Mouse (Mus musculus) lung, adult 2 months (tissue): Measurements from ENCODE around the gene Tprgl. TPM values are rescaled to one million over a fixed set of nuclear protein-coding genes. Genes with fewer than 3 reads are reported as not detected.

ENCODE experiments used
- DNase-seq: peaks from one replicate; pipeline ENCODE4 v3.0.0; 2022
- H3K4me1 ChIP-seq: fragments of 200-500 bp; 2 replicates; pipeline ENCODE4 v1.6.1; 2011; ENCODE audit warnings: low read length; ENCODE audit not compliant: control insufficient read depth, insufficient read depth
- H3K4me3 ChIP-seq: fragments of 200-500 bp; replicated peaks from 2 replicates; pipeline ENCODE3; 2011; ENCODE audit warnings: low read depth, mild to moderate bottlenecking, control low read depth, low read length; ENCODE audit errors: extremely low read depth
- CTCF ChIP-seq: fragments of 200-500 bp; IDR thresholded peaks from 2 replicates; pipeline ENCODE4 v1.5.1; 2011; ENCODE audit warnings: mild to moderate bottlenecking, low read length, control low read depth; ENCODE audit not compliant: insufficient read depth
- POLR2A ChIP-seq: fragments of 200-500 bp; IDR thresholded peaks from 2 replicates; pipeline ENCODE4 v1.6.1; 2011; ENCODE audit warnings: low read depth, mild to moderate bottlenecking, control low read depth, low read length, borderline replicate concordance; ENCODE audit errors: extremely low read depth
- WGBS: fragments of 180-500 bp; shearing (Covaris S2); methylation state at CpG from one replicate; pipeline ENCODE4 v1.1.7; 2018; 5-methylcytosine and 5-hydroxymethylcytosine counted together
- polyA plus RNA-seq: library from polyadenylated mRNA; depleted of rRNA; stranded (reverse); fragments of >200 nt; gene quantifications from 2 replicates; pipeline ENCODE4 v1.2.3, GENCODE M21; 2012; rRNA removed

Gene Tprgl
- polyA plus RNA-seq, 1 experiment, result 223 TPM

- Histone ChIP-seq H3K4me1 (no peaks in the 10 kb centered on the region), H3K4me3 (no peak overlapping the region)
- no peak for TF ChIP-seq CTCF
- no peak for TF ChIP-seq POLR2A
- WGBS, result 78% methylated on average over 3 of the region's 3 CpGs
- DNase-seq, result no peak
Observed at GRCm38 (mm10) chr4:154127273-154127672, 33.2 kb downstream of the Tprgl start.

- no peak for DNase-seq
- Histone ChIP-seq H3K4me1 (no peaks in the 10 kb centered on the region), H3K4me3 (no peak overlapping the region)
- WGBS, result 61% methylated on average over 5 of the region's 5 CpGs
- TF ChIP-seq CTCF, result no peak
- TF ChIP-seq POLR2A, result no peak
Observed at GRCm38 (mm10) chr4:154125202-154125601, 35.3 kb downstream of the Tprgl start.

- TF ChIP-seq POLR2A (no peak), CTCF (no peak)
- Histone ChIP-seq H3K4me3 (no peak overlapping the region), H3K4me1 (no peaks in the 10 kb centered on the region)
- no peak for DNase-seq
- 51% methylated on average over 6 of the region's 6 CpGs for WGBS
Observed at GRCm38 (mm10) chr4:154123553-154123952, 36.9 kb downstream of the Tprgl start.

DNA sequence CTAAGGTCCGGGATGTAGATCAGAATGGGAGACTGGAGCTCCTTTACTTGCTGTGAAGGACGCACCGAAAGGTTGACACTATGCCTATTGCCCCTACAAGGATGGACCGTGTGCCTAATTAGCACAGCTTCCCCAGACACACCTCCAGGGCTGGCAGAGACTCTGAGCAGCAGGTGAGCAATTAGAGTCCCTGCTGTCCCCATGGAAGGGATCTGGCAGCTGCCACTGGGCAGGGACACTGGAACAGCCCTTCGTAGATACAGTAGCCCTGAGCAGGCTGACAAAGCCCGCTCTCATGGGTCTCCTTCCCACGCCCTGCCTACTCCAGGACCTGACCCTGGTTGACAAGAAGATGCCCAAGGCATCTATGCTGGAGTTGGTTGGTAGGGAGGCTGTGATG is 38.1 kb downstream of the Tprgl start:
- Histone ChIP-seq H3K4me1 (no peaks in the 10 kb centered on the region), H3K4me3 (no peak overlapping the region)
- DNase-seq, result no peak
- WGBS, result 74% methylated on average over 7 of the region's 7 CpGs
- no peak for TF ChIP-seq CTCF
- TF ChIP-seq POLR2A, result no peak

DNA sequence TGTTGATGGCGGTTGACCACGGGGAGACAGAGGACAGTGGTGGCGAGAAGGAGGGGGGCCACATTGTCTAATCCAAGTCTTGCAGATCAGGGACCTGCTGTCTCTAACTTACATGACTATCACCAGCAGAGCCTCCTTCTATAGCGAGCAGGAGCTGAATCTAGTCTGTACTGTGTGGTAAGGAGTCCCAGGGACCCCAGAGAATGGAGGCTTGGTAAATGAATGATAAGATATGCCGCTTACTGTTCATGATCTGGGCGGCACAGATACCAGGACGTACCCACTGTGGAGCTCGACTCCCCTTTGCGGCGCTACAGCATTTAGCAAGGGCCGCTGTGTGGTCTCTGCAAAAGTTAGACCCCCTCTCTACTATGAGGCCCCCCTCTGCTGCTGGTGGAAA is 38.7 kb downstream of the Tprgl start:
- no peak for DNase-seq
- Histone ChIP-seq H3K4me1 (no peaks in the 10 kb centered on the region), H3K4me3 (no peak overlapping the region)
- WGBS, result 78% methylated on average over 11 of the region's 11 CpGs
- TF ChIP-seq POLR2A, result no peak
- no peak for TF ChIP-seq CTCF

GRCm38 (mm10) chr4:154119208-154119607 is 41.3 kb downstream of the Tprgl start:
- TF ChIP-seq POLR2A, result no peak
- TF ChIP-seq CTCF, result no peak
- WGBS, result 66% methylated on average over 9 of the region's 9 CpGs
- no peak for DNase-seq
- Histone ChIP-seq H3K4me1 (no peaks in the 10 kb centered on the region), H3K4me3 (no peak overlapping the region)

GRCm38 (mm10) chr4:154118782-154119181 is 41.7 kb downstream of the Tprgl start:
- Histone ChIP-seq H3K4me3 (no peak overlapping the region), H3K4me1 (no peaks in the 10 kb centered on the region)
- TF ChIP-seq CTCF, result no peak
- TF ChIP-seq POLR2A, result no peak
- 51% methylated on average over 9 of the region's 9 CpGs for WGBS
- peak; percentile 17 for DNase-seq

DNA sequence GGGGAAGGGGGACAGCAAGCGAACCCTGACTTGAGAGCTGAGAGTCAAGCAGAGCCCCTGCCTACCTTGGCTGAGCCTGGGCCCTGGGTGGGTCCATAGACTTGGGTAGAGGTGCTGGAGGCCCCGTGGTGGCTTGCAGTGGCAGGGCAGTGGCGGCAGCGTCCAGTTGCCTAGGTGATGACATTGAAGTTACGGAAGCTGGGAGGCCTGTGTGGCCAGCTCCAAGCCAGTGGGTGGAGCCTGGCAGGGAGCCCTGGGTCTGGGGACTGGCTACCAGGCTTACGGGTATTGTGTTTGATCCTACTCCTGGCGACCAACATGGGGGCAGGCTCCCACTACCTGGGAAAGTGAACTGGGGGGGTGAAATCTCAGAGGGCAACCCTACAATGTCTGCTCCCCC is 44.0 kb downstream of the Tprgl start:
- DNase-seq, result no peak
- Histone ChIP-seq H3K4me1 (no peaks in the 10 kb centered on the region), H3K4me3 (no peak overlapping the region)
- TF ChIP-seq CTCF (no peak), POLR2A (no peak)
- WGBS, result 46% methylated on average over 7 of the region's 7 CpGs

DNA sequence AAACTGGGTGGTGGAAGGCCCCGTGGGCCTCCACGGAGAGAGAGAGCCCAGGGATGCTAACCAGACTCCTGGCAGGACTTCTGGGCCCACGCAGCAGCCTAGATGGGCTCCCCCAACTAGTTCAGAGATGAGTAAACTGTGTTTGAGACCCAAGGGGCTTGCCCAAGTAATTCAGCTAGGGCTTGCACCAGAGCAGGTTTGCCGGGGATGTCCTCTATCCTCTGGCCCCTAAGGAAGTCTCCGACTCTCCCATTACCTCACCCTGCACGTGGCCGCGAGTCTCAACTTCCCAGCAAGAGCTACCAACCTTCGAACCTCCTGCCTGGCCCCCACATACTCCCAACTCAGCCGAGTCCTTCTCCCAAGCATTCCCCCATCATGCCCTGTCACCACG is 50.6 kb downstream of the Tprgl start:
- 69% methylated on average over 11 of the region's 11 CpGs for WGBS
- DNase-seq, result no peak
- no peaks in the 10 kb centered on the region for H3K4me1 ChIP-seq
- no peak for TF ChIP-seq POLR2A
- no peak for TF ChIP-seq CTCF
- no peak overlapping the region for H3K4me3 ChIP-seq

GRCm38 (mm10) chr4:154109216-154109849 is 51.1 kb downstream of the Tprgl start:
- H3K4me3 ChIP-seq, result no peak overlapping the region
- H3K4me1 ChIP-seq, result no peaks in the 10 kb centered on the region
- 39% methylated on average over 18 of the region's 18 CpGs for WGBS
- TF ChIP-seq POLR2A, result no peak
- no peak for TF ChIP-seq CTCF
- no peak for DNase-seq

Other genes starting within 250 kb of the Tprgl start
- 25.2 and 29.3 TPM in 2 replicates for gene A430005L14Rik, start 203.4 kb downstream of the Tprgl start, polyA plus RNA-seq
- gene Dffb, start 185.5 kb downstream of the Tprgl start, polyA plus RNA-seq, result 11.8 and 14.3 TPM in 2 replicates
- gene Cep104, start 185.5 kb downstream of the Tprgl start, polyA plus RNA-seq, result 19.1 and 20.8 TPM in 2 replicates
- 55.5 and 57.4 TPM in 2 replicates for gene Lrrc47, start 148.9 kb downstream of the Tprgl start, polyA plus RNA-seq
- gene Smim1, start 134.4 kb downstream of the Tprgl start, polyA plus RNA-seq, result 102 and 121 TPM in 2 replicates
- not detected in 2 replicates for gene Ccdc27, start 118.0 kb downstream of the Tprgl start, polyA plus RNA-seq
- gene Trp73, start 20.5 kb downstream of the Tprgl start, polyA plus RNA-seq, result 9.9 and 10.0 TPM in 2 replicates
- gene Wrap73, start 18.3 kb downstream of the Tprgl start, polyA plus RNA-seq, result 20.2 and 20.3 TPM in 2 replicates
- gene Megf6, start 10.1 kb upstream of the Tprgl start, polyA plus RNA-seq, result 68.6 and 83.1 TPM in 2 replicates
- 15.1 and 18.0 TPM in 2 replicates for gene Arhgef16, start 141.0 kb upstream of the Tprgl start, polyA plus RNA-seq
- not detected in 2 replicates for gene B230104I21Rik, start 175.5 kb upstream of the Tprgl start, polyA plus RNA-seq